ENCODE assay signal across 8 mouse cellular contexts in genomic region chr9:40241951-40242888, GRCm38 (mm10). TPM values are rescaled to one million over a fixed set of nuclear protein-coding genes. Genes with fewer than 3 reads are reported as not detected.
A peak's percentile ranks its signal among the peaks of the same experiment; 100 is the strongest.
DNase-seq lines count a peak whose midpoint lies in the region; ATAC-seq and TF ChIP-seq lines count a peak whose summit lies in the region.

No protein-coding gene starts in this region.

- TF ChIP-seq POLR2A in brain, embryonic 14.5 days (IDR thresholded peaks at IDR 0.05; ENCODE audit: borderline replicate concordance, extremely low read depth, insufficient read depth, insufficient read length, poor library complexity, severe bottlenecking), result no peak

- no peak for TF ChIP-seq CTCF in brain, embryonic 14.5 days (IDR thresholded peaks at IDR 0.05; ENCODE audit: borderline replicate concordance, extremely low read depth, insufficient read depth, insufficient read length)

- peaks cover 17% of the 10 kb centered on the region for H3K27me3 ChIP-seq in limb, embryonic 15.5 days

- H3K9ac ChIP-seq in limb, embryonic 15.5 days, result no peak overlapping the region

- DNase-seq in adrenal gland, adult (ENCODE audit: inconsistent age in 2 of 2, low spot score in 1 of 2), result peak; percentile 22 to 67
- no peak for DNase-seq in adrenal gland, adult 8-10 months
- peak; percentile 93 for DNase-seq in brain, embryonic 14.5 days (ENCODE audit: low read depth)
- peak; percentile 74 to 77 for DNase-seq in frontal cortex, adult 2 months (ENCODE audit: extremely low spot score in 1 of 2, low spot score in 1 of 2)
- DNase-seq in kidney, postnatal 10 days, result peak; percentile 16
- DNase-seq in retina, postnatal 1 day, result peak; percentile 58
- no peak for DNase-seq in gastrocnemius, postnatal 10 days

- 56% methylated on average over 13 of the region's 13 CpGs for WGBS in limb, embryonic 15.5 days

- H3K4me2 ChIP-seq in limb, embryonic 15.5 days, result peak overlapping the region; percentile 71

- H3K27ac ChIP-seq in limb, embryonic 15.5 days, result 0 out of 2 replicates have a peak overlapping the region, but pooled peaks have one; percentile 4

- H3K9me3 ChIP-seq in limb, embryonic 15.5 days, result no peaks in the 10 kb centered on the region

- peak overlapping the region; percentile 41 for H3K4me3 ChIP-seq in limb, embryonic 15.5 days

- H3K36me3 ChIP-seq in limb, embryonic 15.5 days, result no peaks in the 10 kb centered on the region

- H3K4me1 ChIP-seq in limb, embryonic 15.5 days, result peaks cover 9% of the 10 kb centered on the region

- no peak for ATAC-seq in limb, embryonic 15.5 days (ENCODE audit: insufficient number of reproducible peaks, low FRiP score, low TSS enrichment, low read depth)

RNA-seq across cellular contexts. Expression of gene Scn3b, which starts 26.8 kb away (rescaled TPM):
- total RNA-seq in adrenal gland, adult 8-10 months (2022), result 10 to 100 TPM in 2 of 4 experiments, 1 to 10 TPM in 2; 8.7 to 14.7 (median 11.9) TPM
- 85.2 and 120 TPM in 2 replicates for polyA plus RNA-seq in brain, embryonic 14.5 days (2012; rRNA removed)
- 77.5 and 88.8 TPM in 2 replicates for polyA plus RNA-seq in frontal cortex, adult 2 months (2012; rRNA removed)
- 11.0 and 30.2 TPM in 2 replicates for polyA plus RNA-seq in limb, embryonic 15.5 days (2015; fragmentation: Nextera tagmentation; extraction: Ambion mirVana)
- total RNA-seq in gastrocnemius, postnatal 10 days (2021), result 1 to 10 TPM; 8.2 to 8.9 TPM

RNA-seq across cellular contexts. Expression of gene Zfp202, which starts 50.1 kb away (rescaled TPM):
- 1 to 10 TPM; 5.8 to 8.0 (median 6.7) TPM for total RNA-seq in adrenal gland, adult 8-10 months (2022)
- 6.7 and 9.4 TPM in 2 replicates for polyA plus RNA-seq in brain, embryonic 14.5 days (2012; rRNA removed)
- polyA plus RNA-seq in frontal cortex, adult 2 months (2012; rRNA removed), result 3.7 and 4.1 TPM in 2 replicates
- polyA plus RNA-seq in limb, embryonic 15.5 days (2015; fragmentation: Nextera tagmentation; extraction: Ambion mirVana), result 4.7 and 4.9 TPM in 2 replicates
- total RNA-seq in gastrocnemius, postnatal 10 days (2021), result 1 to 10 TPM; 2.5 to 3.2 TPM

Comparison
In these comparisons a context has a peak if more than half of its experiments do, and no peak if none do; other contexts are left out.
1. DNase-seq: peak in adrenal gland, adult (2 of 2), brain, embryonic 14.5 days (single experiment), frontal cortex, adult 2 months (2 of 2), kidney, postnatal 10 days (single experiment) and retina, postnatal 1 day (single experiment); none in adrenal gland, adult 8-10 months (single experiment) and gastrocnemius, postnatal 10 days (single experiment).